Mouse (Mus musculus): Measurements from ENCODE around the gene Fam243. TPM values are rescaled to one million over a fixed set of nuclear protein-coding genes. Genes with fewer than 3 reads are reported as not detected.

Fam243 gene
- total RNA-seq, 1 experiment from 2014 or later, result not detected

Other genes starting within 250 kb of the Fam243 start
- gene Kcne2, start 29.1 kb downstream of the Fam243 start, total RNA-seq (2021), result not detected in 2 replicates
- gene Smim11, start 20.2 kb downstream of the Fam243 start, total RNA-seq (2021), result 72.8 and 74.9 TPM in 2 replicates
- not detected in 2 replicates for gene Kcne1, start 38.0 kb upstream of the Fam243 start, total RNA-seq (2021)
- 14.7 and 16.2 TPM in 2 replicates for gene Rcan1, start 149.4 kb upstream of the Fam243 start, total RNA-seq (2021)
- not detected in 2 replicates for gene Clic6, start 164.3 kb upstream of the Fam243 start, total RNA-seq (2021)